In the genomic region with DNA sequence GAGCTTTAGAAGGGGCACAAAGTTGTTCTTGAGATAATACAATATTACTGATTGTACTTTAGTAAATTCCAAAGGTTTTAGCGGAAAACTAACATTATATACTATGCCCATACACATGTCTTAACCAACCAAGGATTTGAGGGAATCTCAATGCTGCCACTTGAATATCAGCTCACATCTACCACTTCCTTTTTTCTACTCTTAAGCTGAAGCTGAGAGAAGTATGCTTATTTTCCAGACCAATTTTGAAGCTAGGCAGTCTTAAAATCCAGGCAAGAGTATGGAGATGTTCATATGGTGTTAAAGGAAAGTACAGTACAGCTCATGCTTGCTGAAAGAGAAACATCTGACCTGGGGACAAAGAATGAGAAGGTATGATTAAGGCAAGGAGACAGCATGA, we compare ENCODE assay signal across 15 mouse cellular contexts.
"Had no signal": no experiment of that assay in that cellular context is flagged by ENCODE, and none has a peak within 500 bp of the region (broad histone marks: within the 10 kb centered on the region; RNA-seq: fewer than 3 reads in every experiment).

No protein-coding gene starts in this region.

- H3K9ac ChIP-seq: neural tube, embryonic 15.5 days; stomach, embryonic 15.5 days had no signal

- H3K27ac ChIP-seq: neural tube, embryonic 15.5 days; stomach, embryonic 15.5 days; stomach, postnatal 0 days had no signal

- H3K9me3 ChIP-seq: neural tube, embryonic 15.5 days; stomach, embryonic 15.5 days had no signal

- DNase-seq: retina, postnatal 1 day; right cerebral cortex, adult 18-20 months; right cerebral cortex, postnatal 14 days; right cerebral cortex, postnatal 25 days; right cerebral cortex, postnatal 4 days; spleen, adult 18-20 months; thymus, adult 18-20 months; thymus, adult 2 months; thymus, postnatal 14 days; thymus, postnatal 25 days; thymus, postnatal 36 days; thymus, postnatal 4 days had no signal

- H3K4me2 ChIP-seq: neural tube, embryonic 15.5 days; stomach, embryonic 15.5 days had no signal

- H3K4me3 ChIP-seq: neural tube, embryonic 15.5 days; stomach, embryonic 15.5 days had no signal

- H3K4me1 ChIP-seq: stomach, embryonic 15.5 days had no signal

- H3K27me3 ChIP-seq: neural tube, embryonic 15.5 days; stomach, embryonic 15.5 days had no signal

- H3K36me3 ChIP-seq: neural tube, embryonic 15.5 days; stomach, embryonic 15.5 days had no signal
